Mouse (Mus musculus) olfactory bulb, adult 2 months (tissue): ENCODE measurements around the gene Gfpt1. TPM values are rescaled to one million over a fixed set of nuclear protein-coding genes. Genes with fewer than 3 reads are reported as not detected.

Experiments
- H3K27ac ChIP-seq: fragments of 200-500 bp; 2 replicates; pipeline ENCODE4 v1.5.1; 2012; ENCODE audit warnings: low read depth, low read length; ENCODE audit not compliant: insufficient read depth
- H3K4me1 ChIP-seq: fragments of 200-500 bp; 2 replicates; pipeline ENCODE4 v1.6.1; 2012; ENCODE audit warnings: low read length; ENCODE audit not compliant: control insufficient read depth, insufficient read depth
- H3K4me3 ChIP-seq: fragments of 200-500 bp; 2 replicates; pipeline ENCODE4 v1.5.1; 2012; ENCODE audit warnings: mild to moderate bottlenecking, low read depth, low read length, moderate library complexity; ENCODE audit not compliant: insufficient read depth
- CTCF ChIP-seq: fragments of 200-500 bp; IDR thresholded peaks from 2 replicates; pipeline ENCODE4 v1.5.1; 2012; ENCODE audit warnings: low read depth, mild to moderate bottlenecking, low read length, moderate library complexity; ENCODE audit not compliant: insufficient read depth
- POLR2A ChIP-seq: fragments of 200-500 bp; IDR thresholded peaks from 2 replicates; pipeline ENCODE4 v1.6.1; 2012; ENCODE audit warnings: mild to moderate bottlenecking, low read depth, low read length, moderate library complexity; ENCODE audit not compliant: insufficient read depth
- WGBS: fragments of 180-500 bp; shearing (Covaris S2); methylation state at CpG from one replicate; pipeline ENCODE4 v1.1.7; 2018; 5-methylcytosine and 5-hydroxymethylcytosine counted together
- polyA plus RNA-seq: library from polyadenylated mRNA; stranded (reverse); fragments of >200 nt; gene quantifications from 2 replicates; pipeline ENCODE4 v1.2.4, GENCODE M21; 2012; ENCODE audit warnings: low replicate concordance; ENCODE audit not compliant: missing spikeins, insufficient read depth, insufficient read length

Gfpt1 gene
- polyA plus RNA-seq, 1 experiment = not detected

- TF ChIP-seq POLR2A (no peak), CTCF (no peak)
- no peak overlapping the region for H3K27ac ChIP-seq
- WGBS = 92% methylated on average over 7 of the region's 7 CpGs
- H3K4me3 ChIP-seq = no peak overlapping the region
- no peaks in the 10 kb centered on the region for H3K4me1 ChIP-seq
These were observed 79.3 kb downstream of the Gfpt1 start for GRCm38 (mm10) chr6:87121961-87122360.

DNA sequence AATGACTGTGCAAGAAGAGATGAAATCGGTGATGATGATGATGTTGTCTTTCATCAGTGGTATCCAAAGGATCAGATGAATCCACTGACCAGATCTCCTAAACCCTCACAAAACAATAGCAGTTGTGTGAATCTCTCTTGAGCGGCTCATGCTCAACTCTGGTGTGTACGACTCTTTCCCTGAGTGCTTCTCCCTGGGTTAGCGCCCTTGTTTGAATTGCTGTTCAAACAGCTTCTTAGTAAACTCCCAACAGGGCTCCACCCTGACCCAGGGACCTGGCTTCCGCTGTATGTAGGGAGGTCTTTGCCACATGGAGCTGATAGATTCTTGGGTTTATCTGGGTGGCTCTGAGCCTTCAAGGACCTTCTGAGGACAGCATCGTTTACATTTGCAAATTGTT is 80.8 kb downstream of the Gfpt1 start:
- TF ChIP-seq CTCF (no peak), POLR2A (no peak)
- Histone ChIP-seq H3K4me3 (no peak overlapping the region), H3K4me1 (no peaks in the 10 kb centered on the region), H3K27ac (no peak overlapping the region)
- WGBS = 94% methylated on average over 6 of the region's 6 CpGs

GRCm38 (mm10) chr6:87123973-87124372 is 81.3 kb downstream of the Gfpt1 start:
- TF ChIP-seq POLR2A = no peak
- TF ChIP-seq CTCF = no peak
- 91% methylated on average over 4 of the region's 4 CpGs for WGBS
- no peaks in the 10 kb centered on the region for H3K4me1 ChIP-seq
- H3K4me3 ChIP-seq = no peak overlapping the region
- H3K27ac ChIP-seq = no peak overlapping the region

DNA sequence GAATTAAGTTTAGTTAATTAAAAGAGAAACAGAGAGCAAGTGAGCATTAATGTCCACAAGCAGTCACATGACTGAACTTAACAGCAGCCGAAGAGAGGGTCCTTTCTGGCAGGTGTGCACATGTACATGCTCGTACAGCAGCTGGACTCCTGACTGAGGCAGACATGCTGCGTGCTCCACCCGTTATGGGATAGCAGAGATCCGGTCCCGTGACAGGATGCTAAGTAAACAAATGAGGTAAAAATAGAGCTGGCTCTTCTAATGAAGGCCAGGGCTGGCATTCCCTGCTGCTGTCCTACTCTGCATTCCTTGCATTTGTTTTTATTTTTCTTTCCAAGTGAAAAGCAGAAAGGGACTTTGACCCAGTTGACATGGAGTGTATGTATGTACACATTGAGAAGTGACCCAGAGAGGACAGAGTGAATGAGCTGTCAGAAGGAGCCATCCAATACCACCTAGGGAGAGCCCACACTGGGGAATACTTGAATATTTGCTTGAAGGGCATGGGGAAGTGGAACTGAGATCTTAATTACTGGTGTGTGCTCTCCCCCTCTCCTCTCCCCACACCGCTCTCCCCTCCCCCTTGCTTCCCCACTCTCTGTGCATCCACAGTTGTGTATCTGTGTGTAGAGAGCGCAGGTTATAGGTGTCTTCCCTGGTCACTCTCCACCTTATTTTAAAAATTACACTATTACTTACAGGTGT is 84.6 kb downstream of the Gfpt1 start:
- TF ChIP-seq CTCF (no peak), POLR2A (no peak)
- Histone ChIP-seq H3K27ac (no peak overlapping the region), H3K4me1 (no peaks in the 10 kb centered on the region), H3K4me3 (no peak overlapping the region)
- 59% methylated on average over 8 of the region's 8 CpGs for WGBS

- no peak for TF ChIP-seq POLR2A
- no peak for TF ChIP-seq CTCF
- no peak overlapping the region for H3K27ac ChIP-seq
- 88% methylated on average over 8 of the region's 8 CpGs for WGBS
- no peaks in the 10 kb centered on the region for H3K4me1 ChIP-seq
- no peak overlapping the region for H3K4me3 ChIP-seq
These were observed 87.2 kb downstream of the Gfpt1 start for GRCm38 (mm10) chr6:87129861-87130260.

DNA sequence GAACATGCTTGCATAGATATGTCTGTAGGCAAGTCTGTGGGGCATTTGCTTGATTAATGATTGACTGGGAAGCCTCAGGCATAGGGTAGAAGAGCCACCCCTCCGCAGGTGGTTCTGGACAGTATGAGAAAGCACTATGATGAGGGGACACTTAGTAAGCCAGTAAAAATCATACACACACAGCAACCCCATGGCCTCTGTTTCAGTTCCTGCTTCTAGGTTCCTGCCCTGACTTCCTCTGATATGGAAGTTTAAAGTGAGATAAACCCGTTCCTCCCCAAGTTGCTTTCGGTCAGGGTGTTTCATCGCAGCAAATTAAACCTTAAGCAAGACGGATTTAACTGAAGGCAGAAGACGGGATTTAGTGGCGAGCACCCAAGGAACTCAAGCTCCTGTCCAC is 88.0 kb downstream of the Gfpt1 start:
- H3K27ac ChIP-seq = no peak overlapping the region
- 98% methylated on average over 7 of the region's 7 CpGs for WGBS
- H3K4me1 ChIP-seq = no peaks in the 10 kb centered on the region
- TF ChIP-seq POLR2A (no peak), CTCF (no peak)
- H3K4me3 ChIP-seq = no peak overlapping the region

DNA sequence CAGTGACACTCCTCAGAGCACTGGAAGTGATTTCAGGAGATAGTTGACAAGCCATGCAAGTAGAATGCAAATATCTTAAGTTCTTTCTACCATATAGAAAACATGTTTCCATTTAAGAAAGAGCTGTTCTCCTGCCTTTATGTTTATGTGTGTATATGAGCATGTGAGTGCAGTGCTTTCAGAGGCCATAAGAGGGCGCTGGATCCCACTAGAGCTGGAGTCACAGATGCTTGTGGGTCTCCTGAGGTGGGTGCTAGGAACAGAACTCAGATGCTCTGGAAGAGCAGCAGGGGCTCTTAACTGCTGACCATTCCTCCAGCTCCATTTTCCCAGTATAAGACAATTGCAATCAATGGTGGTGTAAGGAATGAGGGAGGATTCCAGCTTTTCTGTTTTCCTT is 88.4 kb downstream of the Gfpt1 start:
- no peaks in the 10 kb centered on the region for H3K4me1 ChIP-seq
- H3K27ac ChIP-seq = no peak overlapping the region
- TF ChIP-seq CTCF = no peak
- TF ChIP-seq POLR2A = no peak
- WGBS = 76% methylated on average over 1 of the region's 1 CpGs
- H3K4me3 ChIP-seq = no peak overlapping the region

GRCm38 (mm10) chr6:87133520-87133919 is 90.9 kb downstream of the Gfpt1 start:
- Histone ChIP-seq H3K4me3 (no peak overlapping the region), H3K27ac (no peak overlapping the region), H3K4me1 (no peaks in the 10 kb centered on the region)
- 92% methylated on average over 3 of the region's 3 CpGs for WGBS
- no peak for TF ChIP-seq CTCF
- TF ChIP-seq POLR2A = no peak

GRCm38 (mm10) chr6:87133966-87134546 is 91.4 kb downstream of the Gfpt1 start:
- 70% methylated on average over 12 of the region's 12 CpGs for WGBS
- Histone ChIP-seq H3K4me1 (no peaks in the 10 kb centered on the region), H3K4me3 (no peak overlapping the region), H3K27ac (no peak overlapping the region)
- no peak for TF ChIP-seq CTCF
- no peak for TF ChIP-seq POLR2A
